Mouse (Mus musculus) embryonic facial prominence, embryonic 14.5 days (tissue): ENCODE data around the gene Dab1. TPM values are rescaled to one million over a fixed set of nuclear protein-coding genes. Genes with fewer than 3 reads are reported as not detected.

Experiments
- ATAC-seq: fragments of 200-750 bp; cut with Nextera tagmentation; 2 replicates; pipeline ENCODE4 v1.8.0; 2017; ENCODE audit warnings: low read depth, moderate number of reproducible peaks, moderate TSS enrichment
- DNase-seq: peaks from one replicate; pipeline ENCODE4 v3.0.0-alpha.2; 2015; ENCODE audit warnings: low spot score
- H3K27ac ChIP-seq: fragments of 300-500 bp; sonication (generic); replicated peaks from 2 replicates; pipeline ENCODE4 v1.5.1; 2014; ENCODE audit warnings: low read depth, mild to moderate bottlenecking, low read length, moderate library complexity
- H3K27me3 ChIP-seq: fragments of 300-500 bp; sonication (generic); replicated peaks from 2 replicates; pipeline ENCODE4 v1.6.1; 2014; ENCODE audit warnings: low read length; ENCODE audit not compliant: control insufficient read depth, insufficient read depth
- H3K36me3 ChIP-seq: fragments of 300-500 bp; sonication (generic); 2 replicates; pipeline ENCODE4 v1.6.1; 2014; ENCODE audit warnings: low read length, mixed read lengths; ENCODE audit not compliant: control insufficient read depth, insufficient read depth
- H3K4me1 ChIP-seq: fragments of 300-500 bp; sonication (generic); 2 replicates; pipeline ENCODE4 v1.6.1; 2014; ENCODE audit warnings: antibody characterized with exemption, low read length; ENCODE audit not compliant: control insufficient read depth, insufficient read depth
- H3K4me2 ChIP-seq: fragments of 300-500 bp; sonication (generic); 2 replicates; pipeline ENCODE4 v1.6.1; 2014; ENCODE audit warnings: low read depth, mild to moderate bottlenecking, low read length, moderate library complexity, mixed read lengths
- H3K4me3 ChIP-seq: fragments of 300-500 bp; sonication (generic); 2 replicates; pipeline ENCODE4 v1.5.1; 2014; ENCODE audit warnings: low read depth, mild to moderate bottlenecking, low read length
- H3K9ac ChIP-seq: fragments of 300-500 bp; sonication (generic); 2 replicates; pipeline ENCODE4 v1.6.1; 2014; ENCODE audit warnings: low read depth, mild to moderate bottlenecking, low read length, moderate library complexity, mixed read lengths
- H3K9me3 ChIP-seq: fragments of 300-500 bp; sonication (generic); 2 replicates; pipeline ENCODE4 v1.6.1; 2016; ENCODE audit warnings: low read length; ENCODE audit not compliant: control insufficient read depth
- WGBS: fragments of 180-500 bp; shearing (Covaris S2); extraction: QIAGEN DNeasy Blood & Tissue Kit; methylation state at CpG from one replicate; pipeline ENCODE4 v1.1.7; 2014; 5-methylcytosine and 5-hydroxymethylcytosine counted together
- polyA plus RNA-seq: library from polyadenylated mRNA; unstranded; fragments of >200 nt; fragmentation: Nextera tagmentation; extraction: Ambion mirVana; gene quantifications from 2 replicates; pipeline ENCODE4 v1.2.1, GENCODE M21; 2014

The Dab1 gene
- polyA plus RNA-seq, 1 experiment from 2014 or later, result 7.5 TPM

DNA sequence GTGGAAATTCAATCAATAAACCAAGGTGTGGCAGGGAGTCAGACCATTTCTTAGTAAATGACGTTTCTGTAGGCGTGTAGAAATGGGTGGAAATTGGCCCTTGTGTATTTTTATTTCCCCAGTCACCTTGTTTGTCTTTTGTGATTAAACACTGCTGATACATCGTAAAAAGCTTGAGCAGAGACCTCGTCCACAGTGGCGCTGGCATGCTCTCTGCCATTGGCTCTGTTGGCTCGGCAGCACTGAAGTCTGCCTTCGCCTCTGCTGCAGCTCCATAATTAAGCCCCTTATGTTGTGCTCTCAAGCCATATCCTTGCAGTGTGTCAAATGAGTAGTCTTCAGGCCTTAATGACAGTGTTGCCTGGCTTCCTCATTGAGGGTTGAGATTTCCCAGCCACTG, 765.5 kb downstream of the Dab1 start:
- H3K27me3 ChIP-seq, result no peaks in the 10 kb centered on the region
- no peak overlapping the region for H3K4me2 ChIP-seq
- H3K4me1 ChIP-seq, result peaks cover 3% of the 10 kb centered on the region; the same call in 1 of the 2 replicates
- DNase-seq, result no peak
- H3K4me3 ChIP-seq, result no peak overlapping the region
- H3K9me3 ChIP-seq, result no peaks in the 10 kb centered on the region
- H3K36me3 ChIP-seq, result no peaks in the 10 kb centered on the region
- no peak for ATAC-seq
- 61% methylated on average over 7 of the region's 7 CpGs for WGBS
- H3K9ac ChIP-seq, result no peak overlapping the region
- H3K27ac ChIP-seq, result no peak overlapping the region

DNA sequence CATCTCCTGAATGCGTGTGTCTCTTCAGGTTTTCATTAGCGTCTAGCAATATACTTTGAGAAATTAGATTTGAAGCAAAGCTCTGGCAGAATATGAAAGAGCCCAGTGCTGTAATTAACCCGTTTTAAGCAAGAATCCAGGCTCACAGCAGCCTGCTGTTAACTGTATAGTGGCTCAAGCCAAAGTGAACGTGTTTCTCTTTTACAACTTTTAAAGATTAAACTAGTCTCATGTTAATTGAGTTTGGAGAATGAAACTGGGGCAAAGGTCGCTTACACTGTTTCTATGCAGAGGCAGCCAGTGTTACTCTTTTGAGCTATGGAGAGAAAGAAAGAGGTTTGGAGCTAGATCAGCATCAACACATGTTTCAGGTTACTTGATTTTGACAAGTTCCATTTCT, 766.1 kb downstream of the Dab1 start:
- Histone ChIP-seq H3K9ac (no peak overlapping the region), H3K4me3 (no peak overlapping the region), H3K4me1 (peaks cover 3% of the 10 kb centered on the region; the same call in 1 of the 2 replicates), H3K36me3 (no peaks in the 10 kb centered on the region), H3K4me2 (no peak overlapping the region), H3K9me3 (no peaks in the 10 kb centered on the region), H3K27ac (no peak overlapping the region), H3K27me3 (no peaks in the 10 kb centered on the region)
- peak; percentile 26 for DNase-seq
- ATAC-seq, result no peak
- WGBS, result 26% methylated on average over 5 of the region's 5 CpGs

DNA sequence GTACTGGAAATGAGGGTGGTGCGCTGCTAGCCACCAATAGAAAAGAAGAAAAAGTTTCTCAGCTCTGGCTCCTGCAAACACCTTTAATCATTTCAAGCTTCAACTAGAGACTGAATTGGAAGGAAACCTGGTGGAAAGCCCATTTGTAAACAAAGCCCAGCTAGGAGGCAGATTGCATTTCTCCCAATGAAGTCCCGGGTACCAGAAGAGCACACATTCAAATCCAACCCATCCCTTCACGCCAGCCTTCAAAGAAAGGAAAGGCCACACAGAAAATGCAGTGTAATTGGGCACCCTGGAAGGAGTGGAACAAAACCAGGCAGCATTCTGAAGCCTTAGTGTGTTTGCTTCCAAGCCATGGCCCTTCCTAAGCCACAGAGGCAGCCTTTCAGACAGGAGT, 776.4 kb downstream of the Dab1 start:
- peaks cover 4% of the 10 kb centered on the region; the same call in 1 of the 2 replicates for H3K4me1 ChIP-seq
- no peaks in the 10 kb centered on the region for H3K36me3 ChIP-seq
- H3K9ac ChIP-seq, result no peak overlapping the region
- H3K27me3 ChIP-seq, result no peaks in the 10 kb centered on the region
- no peak overlapping the region for H3K4me2 ChIP-seq
- no peak overlapping the region for H3K27ac ChIP-seq
- DNase-seq (no peak), ATAC-seq (no peak)
- H3K4me3 ChIP-seq, result no peak overlapping the region
- 79% methylated on average over 3 of the region's 3 CpGs for WGBS
- H3K9me3 ChIP-seq, result no peaks in the 10 kb centered on the region

DNA sequence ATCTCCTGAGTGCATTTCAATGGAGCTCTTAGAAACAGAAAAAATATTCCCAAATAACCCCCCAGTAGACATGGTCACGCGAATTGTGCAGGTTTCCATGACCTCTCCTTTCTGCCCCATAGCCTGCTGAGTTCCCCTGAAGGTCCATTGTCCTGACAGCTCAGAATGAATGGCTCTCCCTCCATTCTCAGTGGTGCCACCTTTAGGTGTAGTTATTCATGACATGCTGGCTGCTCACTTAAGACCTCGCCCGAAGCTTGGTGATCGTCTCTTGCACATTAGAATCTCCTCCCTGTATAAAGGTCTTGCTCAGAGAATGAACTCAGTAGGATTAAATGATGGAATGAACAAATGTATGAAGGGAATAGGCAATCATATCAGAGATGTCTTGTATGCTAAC, 776.9 kb downstream of the Dab1 start:
- H3K36me3 ChIP-seq, result no peaks in the 10 kb centered on the region
- H3K9ac ChIP-seq, result no peak overlapping the region
- no peak overlapping the region for H3K4me3 ChIP-seq
- ATAC-seq (no peak), DNase-seq (no peak)
- peaks cover 4% of the 10 kb centered on the region; the same call in 1 of the 2 replicates for H3K4me1 ChIP-seq
- no peaks in the 10 kb centered on the region for H3K27me3 ChIP-seq
- no peaks in the 10 kb centered on the region for H3K9me3 ChIP-seq
- WGBS, result 86% methylated on average over 5 of the region's 5 CpGs
- H3K4me2 ChIP-seq, result no peak overlapping the region
- no peak overlapping the region for H3K27ac ChIP-seq

DNA sequence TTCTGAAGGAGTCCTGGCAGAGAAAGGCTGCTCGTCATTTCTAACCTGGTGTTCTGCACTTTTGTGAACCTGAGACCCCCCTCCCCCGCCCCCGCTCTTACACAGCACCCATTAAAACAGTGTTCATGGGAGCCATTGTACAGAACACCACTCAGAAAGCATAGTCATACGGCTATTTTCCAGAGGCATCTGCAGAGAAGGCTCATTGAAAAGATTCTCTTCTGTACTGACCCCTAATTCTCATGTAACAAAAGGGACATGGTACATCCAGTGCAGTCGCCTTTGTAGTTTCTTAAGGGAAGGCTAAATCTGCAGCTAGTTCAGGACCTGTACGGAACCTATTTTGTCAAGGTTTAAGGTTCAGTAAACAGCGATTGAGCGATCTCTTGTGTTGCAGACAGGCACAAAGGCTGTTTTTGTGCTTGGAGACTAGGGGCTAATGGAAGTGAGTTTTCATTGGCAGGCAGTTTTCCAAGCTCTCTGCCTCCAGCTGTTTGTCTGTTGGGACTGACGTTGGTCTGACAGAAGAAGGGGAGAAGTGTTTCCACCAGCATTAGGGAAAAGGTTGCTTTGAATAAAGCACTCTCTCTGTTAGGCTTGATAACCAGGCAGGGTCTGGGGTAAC, 780.1 kb downstream of the Dab1 start:
- Histone ChIP-seq H3K9ac (no peak overlapping the region), H3K27ac (peak overlapping the region; percentile 35), H3K4me1 (peaks cover 4% of the 10 kb centered on the region; the same call in 1 of the 2 replicates), H3K4me2 (peak overlapping the region; percentile 36), H3K27me3 (no peaks in the 10 kb centered on the region), H3K4me3 (no peak overlapping the region), H3K36me3 (no peaks in the 10 kb centered on the region), H3K9me3 (no peaks in the 10 kb centered on the region)
- peak; percentile 41; the same call in 1 of the 2 replicates for ATAC-seq
- WGBS, result 33% methylated on average over 9 of the region's 9 CpGs
- peak; percentile 70 for DNase-seq

DNA sequence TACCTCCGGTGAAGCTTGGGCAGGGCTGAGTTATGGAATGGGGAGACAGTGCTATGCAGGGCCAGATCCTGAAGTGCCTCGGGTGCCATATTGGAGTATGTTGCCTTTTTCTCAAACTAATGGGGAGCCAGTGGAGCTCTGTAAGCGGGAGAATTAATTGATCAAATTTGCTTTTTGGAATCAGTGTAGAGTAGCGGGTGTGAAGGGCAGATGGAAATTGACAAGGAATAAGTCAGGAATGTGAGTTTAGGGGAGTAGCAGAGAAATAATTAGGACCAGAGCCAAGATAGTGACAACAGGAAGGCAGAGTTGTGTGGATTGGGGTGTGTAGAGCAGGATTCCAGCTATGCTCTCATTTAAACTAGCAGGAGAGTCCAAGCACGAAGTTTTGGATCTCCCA, 784.9 kb downstream of the Dab1 start:
- DNase-seq (no peak), ATAC-seq (no peak)
- no peaks in the 10 kb centered on the region for H3K27me3 ChIP-seq
- no peaks in the 10 kb centered on the region for H3K36me3 ChIP-seq
- no peak overlapping the region for H3K4me3 ChIP-seq
- peaks cover 4% of the 10 kb centered on the region; the same call in 1 of the 2 replicates for H3K4me1 ChIP-seq
- no peaks in the 10 kb centered on the region for H3K9me3 ChIP-seq
- WGBS, result 87% methylated on average over 5 of the region's 5 CpGs
- no peak overlapping the region for H3K27ac ChIP-seq
- H3K9ac ChIP-seq, result no peak overlapping the region
- H3K4me2 ChIP-seq, result no peak overlapping the region

DNA sequence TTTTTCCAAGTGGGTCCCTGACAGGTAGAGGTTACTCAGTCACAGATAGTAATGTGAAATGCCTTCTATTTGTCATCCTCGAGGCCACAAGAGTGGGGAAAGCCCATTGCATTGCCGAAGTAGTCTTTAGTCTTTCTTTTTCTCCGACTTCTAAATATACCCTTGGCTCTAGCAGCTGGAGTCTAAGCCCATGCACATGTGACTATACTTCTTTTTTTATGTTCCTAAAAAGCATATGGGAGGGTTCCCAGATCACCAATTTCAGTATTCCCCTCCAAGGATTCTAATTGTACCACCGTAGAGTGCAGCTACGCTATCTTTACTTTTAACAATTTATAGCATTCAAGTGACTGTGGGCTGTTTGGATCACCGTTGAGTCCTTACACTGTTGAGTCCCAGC, 791.8 kb downstream of the Dab1 start:
- ATAC-seq (no peak), DNase-seq (no peak)
- no peak overlapping the region for H3K9ac ChIP-seq
- H3K27ac ChIP-seq, result no peak overlapping the region
- H3K9me3 ChIP-seq, result no peaks in the 10 kb centered on the region
- no peak overlapping the region for H3K4me3 ChIP-seq
- H3K4me2 ChIP-seq, result no peak overlapping the region
- 84% methylated on average over 6 of the region's 6 CpGs for WGBS
- H3K4me1 ChIP-seq, result no peaks in the 10 kb centered on the region
- no peaks in the 10 kb centered on the region for H3K27me3 ChIP-seq
- H3K36me3 ChIP-seq, result no peaks in the 10 kb centered on the region

DNA sequence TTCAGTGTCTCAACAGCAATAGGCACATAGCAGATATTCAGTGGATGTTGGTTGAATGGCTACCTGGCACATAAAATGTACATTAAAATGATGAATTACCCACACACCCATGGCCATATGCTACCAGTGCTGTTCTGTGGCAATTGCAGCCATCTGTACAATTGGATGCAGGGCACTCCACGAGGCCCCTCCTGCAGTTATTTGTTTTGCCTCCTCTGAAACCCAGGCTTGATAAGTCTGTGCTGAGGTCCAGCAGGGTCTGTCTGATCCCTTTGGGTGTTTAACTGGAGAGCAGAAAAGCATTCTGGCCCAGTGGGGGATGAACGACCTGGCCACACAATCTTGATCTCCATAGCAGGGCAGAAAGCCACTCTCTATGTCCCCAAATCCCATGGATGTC, 796.3 kb downstream of the Dab1 start:
- H3K27me3 ChIP-seq, result no peaks in the 10 kb centered on the region
- WGBS, result 50% methylated on average over 2 of the region's 2 CpGs
- no peaks in the 10 kb centered on the region for H3K4me1 ChIP-seq
- DNase-seq (no peak), ATAC-seq (no peak)
- no peak overlapping the region for H3K4me3 ChIP-seq
- H3K36me3 ChIP-seq, result no peaks in the 10 kb centered on the region
- no peak overlapping the region for H3K27ac ChIP-seq
- no peak overlapping the region for H3K9ac ChIP-seq
- H3K4me2 ChIP-seq, result no peak overlapping the region
- H3K9me3 ChIP-seq, result no peaks in the 10 kb centered on the region

DNA sequence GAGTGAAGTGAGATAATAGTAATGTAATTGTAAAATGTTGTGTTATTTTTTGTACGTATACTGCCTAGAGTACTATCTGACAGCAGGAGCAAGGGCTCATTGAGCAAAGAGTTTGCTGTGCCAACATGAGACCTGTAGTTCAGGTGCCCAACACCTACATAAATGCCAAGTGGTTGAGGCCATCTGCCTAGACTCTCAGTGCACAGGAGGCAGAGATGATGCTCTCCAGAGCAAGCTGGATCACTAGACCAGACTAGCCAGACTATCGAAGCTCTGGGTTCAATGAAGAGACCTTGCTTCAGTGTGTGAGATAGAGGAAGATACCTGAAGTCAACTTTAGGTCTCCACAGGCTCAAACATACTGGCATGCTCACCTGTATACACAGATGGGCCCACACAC, 799.2 kb downstream of the Dab1 start:
- H3K9me3 ChIP-seq, result no peaks in the 10 kb centered on the region
- H3K27ac ChIP-seq, result no peak overlapping the region
- no peaks in the 10 kb centered on the region for H3K4me1 ChIP-seq
- ATAC-seq (no peak), DNase-seq (no peak)
- H3K36me3 ChIP-seq, result no peaks in the 10 kb centered on the region
- H3K9ac ChIP-seq, result no peak overlapping the region
- no peak overlapping the region for H3K4me3 ChIP-seq
- 92% methylated on average over 2 of the region's 2 CpGs for WGBS
- H3K4me2 ChIP-seq, result no peak overlapping the region
- H3K27me3 ChIP-seq, result no peaks in the 10 kb centered on the region
